Mouse (Mus musculus) embryonic facial prominence, embryonic 11.5 days (tissue): Measurements from ENCODE around the gene Diaph3. TPM values are rescaled to one million over a fixed set of nuclear protein-coding genes. Genes with fewer than 3 reads are reported as not detected.
"Not testable (repeated sequence)": the region's sequence is repeated elsewhere in the genome, so short reads cannot be mapped to it uniquely, and the experiment has no call there.

ENCODE experiments used
- ATAC-seq: fragments of 200-750 bp; cut with Nextera tagmentation; replicated peaks from 2 replicates; pipeline ENCODE4 v1.8.0; 2017; ENCODE audit warnings: low read depth; ENCODE audit not compliant: insufficient number of reproducible peaks, low FRiP score, low TSS enrichment
- DNase-seq: peaks from one replicate; pipeline ENCODE4 v3.0.0-alpha.2; 2015; ENCODE audit warnings: low spot score
- H3K27ac ChIP-seq: fragments of 300-500 bp; sonication (generic); replicated peaks from 2 replicates; pipeline ENCODE4 v1.5.1; 2014; ENCODE audit warnings: mild to moderate bottlenecking, low read depth, low read length, control low read depth
- H3K27me3 ChIP-seq: fragments of 300-500 bp; sonication (generic); 2 replicates; pipeline ENCODE4 v1.6.1; 2014; ENCODE audit warnings: mild to moderate bottlenecking, low read length, moderate library complexity, mixed read lengths; ENCODE audit not compliant: control insufficient read depth, insufficient read depth
- H3K36me3 ChIP-seq: fragments of 300-500 bp; sonication (generic); replicated peaks from 2 replicates; pipeline ENCODE4 v1.6.1; 2014; ENCODE audit warnings: low read depth, mild to moderate bottlenecking, low read length, moderate library complexity, mixed read lengths; ENCODE audit not compliant: control insufficient read depth, insufficient read depth
- H3K4me1 ChIP-seq: fragments of 300-500 bp; sonication (generic); 2 replicates; pipeline ENCODE4 v1.6.1; 2014; ENCODE audit warnings: low read length, mixed read lengths; ENCODE audit not compliant: control insufficient read depth, insufficient read depth
- H3K4me2 ChIP-seq: fragments of 300-500 bp; sonication (generic); 2 replicates; pipeline ENCODE4 v1.6.1; 2014; ENCODE audit warnings: low read depth, mild to moderate bottlenecking, control low read depth, low read length, moderate library complexity
- H3K4me3 ChIP-seq: fragments of 300-500 bp; sonication (generic); 2 replicates; pipeline ENCODE4 v1.5.1; 2014; ENCODE audit warnings: low read depth, low read length, control low read depth
- H3K9ac ChIP-seq: fragments of 300-500 bp; sonication (generic); replicated peaks from 2 replicates; pipeline ENCODE4 v1.6.1; 2014; ENCODE audit warnings: mild to moderate bottlenecking, control low read depth, low read length
- H3K9me3 ChIP-seq: fragments of 300-500 bp; sonication (generic); replicated peaks from 2 replicates; pipeline ENCODE4 v1.6.1; 2016; ENCODE audit warnings: mild to moderate bottlenecking, low read length, inconsistent platforms, mixed read lengths; ENCODE audit not compliant: control insufficient read depth
- WGBS: fragments of 180-500 bp; shearing (Covaris S2); extraction: QIAGEN DNeasy Blood & Tissue Kit; methylation state at CpG from one replicate; pipeline ENCODE4 v1.1.7; 2014; 5-methylcytosine and 5-hydroxymethylcytosine counted together
- polyA plus RNA-seq: library from polyadenylated mRNA; unstranded; fragments of >200 nt; fragmentation: Nextera tagmentation; extraction: Ambion mirVana; gene quantifications from 2 replicates; pipeline ENCODE4 v1.2.1, GENCODE M21; 2014

Gene Diaph3
- polyA plus RNA-seq, 1 experiment from 2014 or later: 10.5 TPM

DNA sequence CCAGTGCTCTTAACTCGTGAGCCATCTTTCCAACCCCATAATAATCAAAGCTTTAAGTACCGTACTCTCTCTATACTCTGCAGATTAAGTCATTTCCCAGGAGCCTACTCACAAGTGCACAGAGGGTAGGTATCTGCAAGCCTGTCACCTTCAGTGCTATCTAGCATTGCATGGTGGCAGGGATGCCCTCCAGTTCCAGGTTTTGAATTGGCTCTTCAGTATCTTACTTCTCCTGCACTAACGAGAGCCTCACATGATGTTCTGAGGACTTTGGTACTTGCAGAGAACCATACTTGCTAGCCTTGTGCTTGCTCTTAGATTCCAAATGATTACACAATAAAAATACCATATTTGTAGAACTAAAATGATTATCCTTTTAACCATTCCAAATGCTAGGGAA lies 420.0 kb downstream of the Diaph3 start:
- H3K9me3 ChIP-seq: no peaks in the 10 kb centered on the region
- no peak for DNase-seq
- no peaks in the 10 kb centered on the region for H3K36me3 ChIP-seq
- 90% methylated on average over 3 of the region's 3 CpGs for WGBS
- H3K27ac ChIP-seq: no peak overlapping the region
- no peak overlapping the region for H3K4me2 ChIP-seq
- no peaks in the 10 kb centered on the region for H3K4me1 ChIP-seq
- no peaks in the 10 kb centered on the region for H3K27me3 ChIP-seq
- no peak for ATAC-seq
- H3K9ac ChIP-seq: no peak overlapping the region
- H3K4me3 ChIP-seq: no peak overlapping the region

DNA sequence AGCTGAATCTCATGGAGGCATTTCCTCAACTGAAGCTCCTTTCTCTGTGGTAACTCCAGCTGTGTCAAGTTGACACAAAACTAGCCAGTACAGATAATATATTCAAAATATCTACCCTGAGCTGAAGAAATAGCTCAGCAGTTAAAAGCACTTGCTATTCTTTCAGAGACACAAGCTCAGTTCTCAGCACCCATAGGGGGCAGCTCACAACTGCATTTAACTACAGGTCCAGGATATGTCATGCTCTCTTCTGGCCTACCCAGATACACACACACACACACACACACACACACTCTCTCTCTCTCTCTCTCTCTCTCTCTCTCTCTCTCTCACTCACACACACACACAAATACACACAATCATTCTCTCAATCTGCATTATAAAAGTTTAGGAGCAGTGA lies 420.6 kb downstream of the Diaph3 start:
- H3K4me3 ChIP-seq, H3K27ac ChIP-seq, ATAC-seq, H3K9me3 ChIP-seq, H3K4me1 ChIP-seq, H3K9ac ChIP-seq, DNase-seq, H3K36me3 ChIP-seq, H3K27me3 ChIP-seq, H3K4me2 ChIP-seq: not testable (repeated sequence)

- H3K9me3 ChIP-seq: no peaks in the 10 kb centered on the region
- ATAC-seq: no peak
- H3K4me2 ChIP-seq: no peak overlapping the region
- no peaks in the 10 kb centered on the region for H3K4me1 ChIP-seq
- WGBS: 86% methylated on average over 2 of the region's 2 CpGs
- H3K36me3 ChIP-seq: no peaks in the 10 kb centered on the region
- H3K27me3 ChIP-seq: no peaks in the 10 kb centered on the region
- no peak overlapping the region for H3K27ac ChIP-seq
- H3K9ac ChIP-seq: no peak overlapping the region
- no peak for DNase-seq
- no peak overlapping the region for H3K4me3 ChIP-seq
These were observed 426.8 kb downstream of the Diaph3 start for GRCm38 (mm10) chr14:86714088-86714690.

GRCm38 (mm10) chr14:86704080-86704479 lies 437.0 kb downstream of the Diaph3 start:
- 74% methylated on average over 3 of the region's 3 CpGs for WGBS
- Histone ChIP-seq H3K4me3 (no peak overlapping the region), H3K9me3 (no peaks in the 10 kb centered on the region), H3K4me1 (no peaks in the 10 kb centered on the region), H3K27ac (no peak overlapping the region), H3K27me3 (no peaks in the 10 kb centered on the region), H3K4me2 (no peak overlapping the region), H3K36me3 (no peaks in the 10 kb centered on the region), H3K9ac (no peak overlapping the region)
- ATAC-seq (no peak), DNase-seq (no peak)

DNA sequence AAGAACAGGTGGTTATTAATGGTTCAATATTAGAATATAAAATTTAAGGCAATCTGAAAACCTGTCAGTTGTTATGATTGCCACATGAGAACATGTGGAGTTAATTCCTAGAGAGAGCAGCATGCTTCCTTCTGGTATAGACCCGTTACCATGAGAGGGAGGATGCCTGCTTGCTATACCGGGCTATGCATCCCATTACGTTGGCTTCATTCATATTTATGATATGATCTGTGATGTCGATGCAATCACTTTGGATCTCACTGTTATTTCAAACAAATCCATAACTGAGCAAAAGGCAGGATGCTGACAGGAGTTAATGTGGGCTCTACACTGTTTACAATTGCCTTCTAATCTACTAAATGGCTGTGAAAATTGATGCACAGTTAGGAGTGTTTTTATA lies 439.9 kb downstream of the Diaph3 start:
- no peak overlapping the region for H3K27ac ChIP-seq
- H3K4me2 ChIP-seq: no peak overlapping the region
- DNase-seq (no peak), ATAC-seq (no peak)
- H3K9ac ChIP-seq: no peak overlapping the region
- H3K27me3 ChIP-seq: no peaks in the 10 kb centered on the region
- no peaks in the 10 kb centered on the region for H3K4me1 ChIP-seq
- H3K9me3 ChIP-seq: no peaks in the 10 kb centered on the region
- H3K36me3 ChIP-seq: no peaks in the 10 kb centered on the region
- no peak overlapping the region for H3K4me3 ChIP-seq
- WGBS: 86% methylated on average over 4 of the region's 4 CpGs

DNA sequence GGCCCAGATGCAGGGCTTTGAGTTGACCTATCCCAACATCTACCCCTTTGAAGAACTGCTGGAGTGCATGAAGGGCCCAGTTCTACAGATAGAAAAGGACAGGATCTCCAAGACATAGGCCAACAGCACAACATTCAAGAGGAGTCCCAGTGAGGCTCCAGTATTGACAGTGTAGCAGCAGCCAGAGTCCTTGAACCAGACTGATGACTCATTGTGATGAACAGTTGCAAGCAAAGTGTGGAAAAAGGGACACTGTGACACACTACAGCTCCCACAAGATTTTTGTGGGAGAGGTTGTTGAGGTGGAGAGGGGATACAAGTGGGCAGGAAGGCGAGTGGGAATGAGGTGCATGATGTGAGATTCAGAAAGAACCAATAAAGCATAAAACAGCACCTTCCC lies 443.1 kb downstream of the Diaph3 start:
- Histone ChIP-seq H3K9ac (no peak overlapping the region), H3K27ac (no peak overlapping the region), H3K4me1 (no peaks in the 10 kb centered on the region), H3K36me3 (no peaks in the 10 kb centered on the region), H3K27me3 (no peaks in the 10 kb centered on the region), H3K4me3 (no peak overlapping the region), H3K4me2 (no peak overlapping the region), H3K9me3 (no peaks in the 10 kb centered on the region)
- no peak for DNase-seq
- 94% methylated on average over 1 of the region's 1 CpGs for WGBS
- ATAC-seq: no peak

- ATAC-seq (no peak), DNase-seq (peak; percentile 25)
- no peak overlapping the region for H3K4me3 ChIP-seq
- no peaks in the 10 kb centered on the region for H3K4me1 ChIP-seq
- H3K9ac ChIP-seq: no peak overlapping the region
- 54% methylated on average over 4 of the region's 4 CpGs for WGBS
- no peaks in the 10 kb centered on the region for H3K36me3 ChIP-seq
- no peak overlapping the region for H3K27ac ChIP-seq
- no peak overlapping the region for H3K4me2 ChIP-seq
- H3K9me3 ChIP-seq: no peaks in the 10 kb centered on the region
- no peaks in the 10 kb centered on the region for H3K27me3 ChIP-seq
These were observed 448.3 kb downstream of the Diaph3 start for GRCm38 (mm10) chr14:86692714-86693113.

DNA sequence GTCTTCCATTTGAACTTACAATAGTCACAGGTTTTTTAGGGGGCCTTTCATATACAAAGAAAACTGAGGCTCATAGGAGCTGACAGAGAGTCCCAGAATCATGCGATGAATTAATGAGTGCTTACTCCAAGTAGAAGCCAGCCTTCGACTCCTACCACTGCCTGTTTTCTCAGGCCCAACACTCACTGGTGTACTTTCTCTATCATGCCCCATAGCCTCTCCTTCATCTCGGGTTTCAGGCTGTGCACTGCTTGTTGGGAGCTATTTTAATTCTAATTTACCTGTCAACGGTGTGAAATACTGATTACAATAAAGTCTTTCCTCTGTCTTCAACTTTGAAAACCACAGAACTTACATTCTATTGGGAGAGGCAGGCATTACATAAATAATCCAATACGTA lies 449.7 kb downstream of the Diaph3 start:
- H3K4me2 ChIP-seq: no peak overlapping the region
- H3K9ac ChIP-seq: no peak overlapping the region
- no peaks in the 10 kb centered on the region for H3K36me3 ChIP-seq
- ATAC-seq: no peak
- no peaks in the 10 kb centered on the region for H3K4me1 ChIP-seq
- 69% methylated on average over 5 of the region's 5 CpGs for WGBS
- no peak overlapping the region for H3K27ac ChIP-seq
- no peak for DNase-seq
- no peaks in the 10 kb centered on the region for H3K27me3 ChIP-seq
- H3K9me3 ChIP-seq: no peaks in the 10 kb centered on the region
- no peak overlapping the region for H3K4me3 ChIP-seq
